Mouse (Mus musculus): ENCODE results near the gene Ggt1. TPM values are rescaled to one million over a fixed set of nuclear protein-coding genes. Genes with fewer than 3 reads are reported as not detected.
"Not testable (repeated sequence)": the region's sequence is repeated elsewhere in the genome, so short reads cannot be mapped to it uniquely, and the experiment has no call there.

Ggt1 gene
- total and polyA plus RNA-seq, 2 experiments from 2014 or later: 2.3 to 3.8 TPM

DNA sequence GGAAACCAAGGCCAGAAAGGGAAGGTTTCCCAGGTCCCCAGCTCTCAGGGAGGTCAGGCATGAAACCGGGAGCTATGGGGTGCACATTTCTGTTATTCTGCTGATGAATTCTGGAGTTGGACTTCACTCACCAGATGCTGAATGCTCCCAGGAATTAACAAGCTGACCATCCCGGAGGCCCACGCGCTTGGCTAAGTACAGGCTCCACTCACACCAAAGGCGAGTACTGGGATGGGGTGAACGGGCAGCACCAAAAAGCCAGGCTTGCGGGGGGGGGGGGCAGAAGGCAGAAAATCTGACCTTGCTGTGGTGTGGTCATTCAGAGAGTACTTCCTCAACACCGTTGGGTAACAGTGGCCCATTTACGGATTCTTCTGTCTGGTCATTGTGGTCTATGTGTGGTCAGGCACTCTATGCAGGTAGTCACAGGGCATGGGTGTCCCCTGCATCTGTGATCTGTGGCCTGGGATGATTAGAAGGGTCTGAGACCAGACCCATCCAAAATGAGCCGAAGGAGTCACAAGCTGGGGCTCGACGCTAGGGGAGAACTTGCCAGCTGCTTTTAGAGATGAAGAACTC is 3.4 kb downstream of the Ggt1 start:
- no peak for TF ChIP-seq CTCF (IDR thresholded peaks at IDR 0.05; ENCODE audit: low read depth)
- DNase-seq: no peak
- H3K4me3 ChIP-seq (ENCODE audit: low read depth, low read length): no peak overlapping the region
- no peak overlapping the region for H3K4me2 ChIP-seq (ENCODE audit: low read depth)
- ATAC-seq: no peak
- no peaks in the 10 kb centered on the region for H3K9me3 ChIP-seq (ENCODE audit: low read length)
- no peaks in the 10 kb centered on the region for H3K27me3 ChIP-seq (ENCODE audit: insufficient read depth, low read length)
- 0 out of 2 replicates have a peak, but pooled peaks cover 9% of the 10 kb centered on the region for H3K4me1 ChIP-seq (ENCODE audit: insufficient read depth)
- H3K9ac ChIP-seq: no peak overlapping the region
- no peak overlapping the region for H3K27ac ChIP-seq (ENCODE audit: low read depth, low read length)
- H3K36me3 ChIP-seq (ENCODE audit: insufficient read depth): no peaks in the 10 kb centered on the region
- 85% methylated on average over 12 of the region's 12 CpGs for WGBS

DNA sequence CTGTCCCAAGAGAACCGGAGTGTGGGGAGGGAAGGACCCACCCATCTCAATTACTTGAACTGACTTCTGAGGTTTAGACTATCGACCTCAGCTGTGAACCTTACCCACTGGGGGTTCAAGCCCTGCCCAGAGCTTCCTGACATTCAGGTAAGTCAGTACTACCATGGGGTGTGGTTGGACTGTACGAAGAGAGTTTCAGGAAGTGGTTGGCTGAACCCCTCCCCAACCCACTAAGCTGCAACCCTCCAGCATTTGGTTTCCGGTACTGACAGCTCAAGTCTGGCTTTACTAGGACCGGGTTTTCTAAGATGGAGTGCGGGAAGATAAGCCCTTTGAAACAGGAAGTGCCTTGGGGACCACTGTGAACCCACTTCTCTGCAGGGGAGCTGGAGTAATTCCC is 4.0 kb downstream of the Ggt1 start:
- no peaks in the 10 kb centered on the region for H3K36me3 ChIP-seq (ENCODE audit: insufficient read depth)
- no peaks in the 10 kb centered on the region for H3K27me3 ChIP-seq (ENCODE audit: insufficient read depth, low read length)
- no peak for DNase-seq
- TF ChIP-seq CTCF (IDR thresholded peaks at IDR 0.05; ENCODE audit: low read depth): no peak
- H3K4me3 ChIP-seq (ENCODE audit: low read depth, low read length): no peak overlapping the region
- H3K9me3 ChIP-seq (ENCODE audit: low read length): no peaks in the 10 kb centered on the region
- H3K27ac ChIP-seq (ENCODE audit: low read depth, low read length): no peak overlapping the region
- no peak for ATAC-seq
- no peak overlapping the region for H3K9ac ChIP-seq
- 76% methylated on average over 6 of the region's 6 CpGs for WGBS
- H3K4me2 ChIP-seq (ENCODE audit: low read depth): no peak overlapping the region
- 0 out of 2 replicates have a peak, but pooled peaks cover 6% of the 10 kb centered on the region for H3K4me1 ChIP-seq (ENCODE audit: insufficient read depth)

DNA sequence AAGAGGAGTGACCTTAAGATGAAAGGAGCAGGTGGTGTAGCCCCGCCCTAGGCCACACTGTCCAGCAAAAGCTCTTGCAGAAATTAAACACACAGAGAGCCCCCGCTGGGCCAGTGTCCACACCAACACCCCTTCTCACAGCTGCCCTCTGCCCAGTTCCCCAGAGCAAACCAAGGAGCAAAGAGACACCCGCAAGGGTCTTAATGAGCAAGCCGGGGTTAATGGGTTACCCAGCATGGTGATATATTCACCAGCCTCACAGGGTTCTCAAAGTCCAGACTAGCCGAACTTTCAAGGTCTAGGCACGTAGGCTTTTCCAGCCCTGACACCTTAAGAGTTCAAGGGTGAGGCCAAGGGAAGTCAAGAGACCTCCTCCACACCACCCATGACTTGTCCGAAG is 4.5 kb downstream of the Ggt1 start:
- H3K9me3 ChIP-seq (ENCODE audit: low read length): no peaks in the 10 kb centered on the region
- no peak for DNase-seq
- H3K27me3 ChIP-seq (ENCODE audit: insufficient read depth, low read length): no peaks in the 10 kb centered on the region
- H3K4me1 ChIP-seq (ENCODE audit: insufficient read depth): 0 out of 2 replicates have a peak, but pooled peaks cover 1% of the 10 kb centered on the region
- no peak overlapping the region for H3K4me3 ChIP-seq (ENCODE audit: low read depth, low read length)
- ATAC-seq: no peak
- H3K9ac ChIP-seq: no peak overlapping the region
- no peak overlapping the region for H3K4me2 ChIP-seq (ENCODE audit: low read depth)
- H3K27ac ChIP-seq (ENCODE audit: low read depth, low read length): no peak overlapping the region
- 79% methylated on average over 7 of the region's 7 CpGs for WGBS
- no peaks in the 10 kb centered on the region for H3K36me3 ChIP-seq (ENCODE audit: insufficient read depth)
- TF ChIP-seq CTCF (IDR thresholded peaks at IDR 0.05; ENCODE audit: low read depth): no peak

DNA sequence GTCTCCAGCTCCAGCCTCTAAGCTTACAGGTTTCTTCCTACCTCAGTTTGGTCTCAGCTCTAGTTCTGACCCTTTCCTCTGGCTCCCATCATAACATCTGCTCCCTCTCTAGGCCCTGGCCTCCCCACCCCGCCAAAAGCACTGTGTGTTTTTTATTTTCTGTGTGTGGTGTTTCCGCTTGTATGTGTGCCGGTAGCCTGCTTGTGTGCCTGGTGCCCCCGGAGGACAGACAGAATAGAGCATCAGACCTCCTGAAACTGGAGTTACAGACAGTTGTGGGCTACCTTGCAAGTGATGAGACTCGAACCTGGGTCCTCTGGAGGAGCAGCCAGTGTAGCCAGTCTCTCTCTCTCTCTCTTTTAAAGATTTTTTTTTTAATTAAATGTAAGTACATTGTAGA is 4.9 kb downstream of the Ggt1 start:
- H3K4me1 ChIP-seq (ENCODE audit: insufficient read depth): no peaks in the 10 kb centered on the region
- H3K4me3 ChIP-seq (ENCODE audit: low read depth, low read length): no peak overlapping the region
- WGBS: 85% methylated on average over 5 of the region's 5 CpGs
- TF ChIP-seq CTCF (IDR thresholded peaks at IDR 0.05; ENCODE audit: low read depth): peak; percentile 14; the same call in 1 of the 2 replicates
- ATAC-seq (peak; percentile 29; the same call in 1 of the 2 replicates), DNase-seq (no peak)
- no peaks in the 10 kb centered on the region for H3K36me3 ChIP-seq (ENCODE audit: insufficient read depth)
- H3K27me3 ChIP-seq (ENCODE audit: insufficient read depth, low read length): no peaks in the 10 kb centered on the region
- H3K9me3 ChIP-seq (ENCODE audit: low read length): no peaks in the 10 kb centered on the region
- H3K27ac ChIP-seq (ENCODE audit: low read depth, low read length): no peak overlapping the region
- no peak overlapping the region for H3K4me2 ChIP-seq (ENCODE audit: low read depth)
- no peak overlapping the region for H3K9ac ChIP-seq

DNA sequence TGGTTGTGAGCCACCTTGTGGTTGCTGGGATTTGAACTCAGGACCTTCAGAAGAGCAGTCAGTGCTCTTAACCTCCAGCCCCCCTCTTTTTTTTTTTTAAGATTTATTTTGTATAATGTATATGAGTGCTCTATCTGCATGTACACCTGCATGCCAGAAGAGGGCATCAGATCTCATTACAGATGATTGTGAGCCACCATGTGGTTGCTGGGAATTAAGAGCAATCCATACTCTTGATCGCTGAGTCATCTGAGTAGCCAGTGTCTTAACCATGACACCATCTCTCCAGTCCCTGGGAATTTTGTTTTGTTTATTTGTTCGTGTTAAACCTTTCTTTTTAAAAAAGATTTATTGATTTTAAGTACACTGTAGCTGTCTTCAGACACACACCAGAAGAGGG is 5.4 kb downstream of the Ggt1 start:
- H3K4me3 ChIP-seq (ENCODE audit: low read depth, low read length); H3K27me3 ChIP-seq (ENCODE audit: insufficient read depth, low read length); H3K9ac ChIP-seq; H3K4me2 ChIP-seq (ENCODE audit: low read depth); H3K36me3 ChIP-seq (ENCODE audit: insufficient read depth); H3K27ac ChIP-seq (ENCODE audit: low read depth, low read length); ATAC-seq; H3K9me3 ChIP-seq (ENCODE audit: low read length); DNase-seq; H3K4me1 ChIP-seq (ENCODE audit: insufficient read depth): not testable (repeated sequence)
- WGBS: 92% methylated on average over 2 of the region's 2 CpGs

DNA sequence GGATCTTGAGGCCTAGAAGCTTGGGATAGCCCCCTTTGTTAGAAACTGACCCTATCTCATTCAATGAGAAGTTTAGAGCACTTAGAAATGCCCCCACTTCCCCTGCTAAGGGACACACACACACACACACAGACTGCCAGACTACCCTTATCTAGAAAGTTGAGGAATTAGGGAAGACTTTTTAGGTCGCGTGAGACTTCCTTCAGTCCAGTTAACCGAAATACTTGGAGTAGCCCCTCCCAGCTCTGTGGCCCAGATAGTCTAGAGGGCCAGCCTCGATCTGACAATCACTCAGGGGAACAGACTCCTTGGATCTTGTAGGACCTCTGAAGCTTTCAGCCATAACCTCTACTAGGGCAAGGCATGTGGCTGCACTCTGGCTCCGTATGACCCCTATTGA is 6.6 kb downstream of the Ggt1 start:
- no peaks in the 10 kb centered on the region for H3K9me3 ChIP-seq (ENCODE audit: low read length)
- DNase-seq: no peak
- TF ChIP-seq CTCF (IDR thresholded peaks at IDR 0.05; ENCODE audit: low read depth): no peak
- no peaks in the 10 kb centered on the region for H3K27me3 ChIP-seq (ENCODE audit: insufficient read depth, low read length)
- WGBS: 46% methylated on average over 5 of the region's 5 CpGs
- H3K27ac ChIP-seq (ENCODE audit: low read depth, low read length): no peak overlapping the region
- no peak overlapping the region for H3K4me3 ChIP-seq (ENCODE audit: low read depth, low read length)
- no peaks in the 10 kb centered on the region for H3K36me3 ChIP-seq (ENCODE audit: insufficient read depth)
- no peak overlapping the region for H3K9ac ChIP-seq
- H3K4me2 ChIP-seq (ENCODE audit: low read depth): no peak overlapping the region
- H3K4me1 ChIP-seq (ENCODE audit: insufficient read depth): no peaks in the 10 kb centered on the region
- ATAC-seq: no peak

DNA sequence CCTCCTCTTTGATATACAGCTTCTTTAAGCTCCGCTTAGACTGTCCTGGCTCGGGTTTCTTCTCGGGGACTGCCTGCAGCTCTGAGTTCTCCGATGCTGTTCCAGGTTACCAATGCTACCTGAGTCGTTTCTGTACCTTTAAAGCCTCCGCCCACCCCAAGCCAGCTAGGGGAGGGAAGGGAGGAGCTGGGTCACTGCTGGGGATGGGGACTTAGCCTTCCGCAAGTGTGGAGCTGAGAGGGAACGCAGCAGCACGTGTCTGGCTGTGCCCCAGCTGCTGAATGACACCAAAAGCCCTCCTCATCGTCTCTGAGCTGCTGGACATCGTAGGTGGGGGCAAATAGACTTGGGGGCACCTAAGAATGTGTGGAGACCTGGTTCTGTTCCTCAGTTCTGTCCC is 7.0 kb downstream of the Ggt1 start:
- DNase-seq: no peak
- no peaks in the 10 kb centered on the region for H3K4me1 ChIP-seq (ENCODE audit: insufficient read depth)
- H3K36me3 ChIP-seq (ENCODE audit: insufficient read depth): no peaks in the 10 kb centered on the region
- WGBS: 10% methylated on average over 11 of the region's 11 CpGs
- no peaks in the 10 kb centered on the region for H3K27me3 ChIP-seq (ENCODE audit: insufficient read depth, low read length)
- TF ChIP-seq CTCF (IDR thresholded peaks at IDR 0.05; ENCODE audit: low read depth): no peak
- H3K4me2 ChIP-seq (ENCODE audit: low read depth): no peak overlapping the region
- H3K9ac ChIP-seq: no peak overlapping the region
- no peak for ATAC-seq
- no peaks in the 10 kb centered on the region for H3K9me3 ChIP-seq (ENCODE audit: low read length)
- no peak overlapping the region for H3K27ac ChIP-seq (ENCODE audit: low read depth, low read length)
- H3K4me3 ChIP-seq (ENCODE audit: low read depth, low read length): no peak overlapping the region

Measured in forebrain, postnatal 0 days (tissue).